Comparison of ENCODE assay signal across 25 mouse cellular contexts in the genomic region with DNA sequence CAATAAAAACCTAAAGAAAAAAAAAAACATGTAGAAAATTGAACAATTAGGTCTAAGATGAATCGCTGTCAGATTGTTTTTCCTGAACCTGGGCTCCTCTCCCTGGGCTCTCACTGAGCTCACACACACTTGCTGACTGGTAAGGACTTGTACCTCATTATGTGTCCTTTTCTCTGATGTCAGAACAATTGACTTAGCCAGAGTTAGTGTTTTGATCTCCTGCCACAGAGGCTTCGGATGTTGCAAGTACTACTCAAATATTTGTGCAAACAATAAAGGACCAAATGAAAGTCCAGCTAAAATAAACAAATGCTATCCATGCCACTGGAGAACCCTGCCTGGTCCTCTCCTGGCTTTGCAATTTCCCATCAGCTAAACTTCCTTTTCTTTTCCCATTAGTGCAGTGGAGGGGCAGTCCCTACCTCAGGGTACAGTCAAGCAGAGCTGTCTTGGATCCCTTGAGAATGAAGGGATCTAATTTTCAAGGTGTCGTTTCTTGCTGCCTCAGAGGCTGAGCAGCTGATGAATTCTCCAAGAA.
DNase-seq lines count a peak whose midpoint lies in the region; ATAC-seq and TF ChIP-seq lines count a peak whose summit lies in the region.
"Had no signal": no experiment of that assay in that cellular context is flagged by ENCODE, and none has a peak within 500 bp of the region (broad histone marks: within the 10 kb centered on the region; RNA-seq: fewer than 3 reads in every experiment).

No protein-coding gene starts in this region.

- no peak overlapping the region for H3K4me2 ChIP-seq in liver, embryonic 13.5 days
- no peak overlapping the region for H3K4me2 ChIP-seq in liver, embryonic 15.5 days
- no peak overlapping the region for H3K4me2 ChIP-seq in liver, postnatal 0 days (ENCODE audit: low read depth, low read length)
- H3K4me2 ChIP-seq: embryonic facial prominence, embryonic 12.5 days; forebrain, embryonic 13.5 days; forebrain, embryonic 15.5 days had no signal

- peaks cover 7% of the 10 kb centered on the region; the same call in 1 of the 2 replicates for H3K27me3 ChIP-seq in liver, adult 2 months (ENCODE audit: control insufficient read depth, insufficient read depth, low read length)
- H3K27me3 ChIP-seq in liver, embryonic 13.5 days: no peaks in the 10 kb centered on the region
- no peaks in the 10 kb centered on the region for H3K27me3 ChIP-seq in liver, embryonic 15.5 days
- no peaks in the 10 kb centered on the region for H3K27me3 ChIP-seq in liver, postnatal 0 days (ENCODE audit: insufficient read depth, low read length)
- H3K27me3 ChIP-seq: CH12.LX; embryonic facial prominence, embryonic 12.5 days; forebrain, embryonic 13.5 days; forebrain, embryonic 15.5 days; Patski had no signal

- peak; percentile 99 for DNase-seq in liver, adult 2 months (ENCODE audit: extremely low read depth, low read depth, low spot score)
- no peak for DNase-seq in liver
- no peak for DNase-seq in liver, embryonic 13.5 days
- DNase-seq in liver, postnatal 0 days: peak; percentile 19
- DNase-seq in adrenal gland, postnatal 10 days: no peak
- no peak for DNase-seq in left cerebral cortex, postnatal 36 days (ENCODE audit: low spot score in 2 of 2)
- DNase-seq: adrenal gland, adult 8-10 months; adrenal gland, postnatal 25 days; B cell, adult 2 months; cerebellum, adult 11 months; cerebellum, adult 2 months; cerebellum, adult 9-10 months; cerebellum, postnatal 10 days; cerebellum, postnatal 25 days had no signal

- H3K4me3 ChIP-seq in liver, adult 2 months (ENCODE audit: insufficient read depth, low read depth, low read length): no peak overlapping the region
- H3K4me3 ChIP-seq in liver, embryonic 13.5 days (replicated peaks): no peak overlapping the region
- no peak overlapping the region for H3K4me3 ChIP-seq in liver, embryonic 15.5 days (replicated peaks)
- no peak overlapping the region for H3K4me3 ChIP-seq in liver, postnatal 0 days (ENCODE audit: low read depth, low read length)
- H3K4me3 ChIP-seq: embryonic facial prominence, embryonic 10.5 days; embryonic facial prominence, embryonic 12.5 days; forebrain, embryonic 13.5 days; forebrain, embryonic 15.5 days had no signal

- H3K9ac ChIP-seq in liver, adult 2 months (ENCODE audit: low read depth, low read length): no peak overlapping the region
- no peak overlapping the region for H3K9ac ChIP-seq in liver, embryonic 13.5 days
- no peak overlapping the region for H3K9ac ChIP-seq in liver, embryonic 15.5 days
- no peak overlapping the region for H3K9ac ChIP-seq in liver, postnatal 0 days (replicated peaks)
- H3K9ac ChIP-seq: embryonic facial prominence, embryonic 12.5 days; forebrain, embryonic 13.5 days; forebrain, embryonic 15.5 days had no signal

- no peak for TF ChIP-seq EP300 in liver, postnatal 0 days (IDR thresholded peaks at IDR 0.05; ENCODE audit: low read depth)

- H3K4me1 ChIP-seq in liver, adult 2 months (ENCODE audit: control insufficient read depth, insufficient read depth, low read length): peaks cover 4% of the 10 kb centered on the region
- H3K4me1 ChIP-seq in liver, embryonic 13.5 days (replicated peaks): no peaks in the 10 kb centered on the region
- H3K4me1 ChIP-seq in liver, embryonic 15.5 days (replicated peaks): no peaks in the 10 kb centered on the region
- H3K4me1 ChIP-seq in liver, postnatal 0 days (ENCODE audit: insufficient read depth): no peaks in the 10 kb centered on the region
- H3K4me1 ChIP-seq: embryonic facial prominence, embryonic 10.5 days; embryonic facial prominence, embryonic 12.5 days; forebrain, embryonic 13.5 days; forebrain, embryonic 15.5 days had no signal

- ATAC-seq in liver, embryonic 13.5 days (ENCODE audit: low read depth): peak; percentile 78
- ATAC-seq in liver, embryonic 15.5 days (ENCODE audit: insufficient read depth): peak; percentile 75
- ATAC-seq in liver, postnatal 0 days: peak; percentile 95
- no peak for ATAC-seq in monocyte, adult 5-6 weeks (replicated peaks; ENCODE audit: insufficient number of reproducible peaks, low FRiP score, low TSS enrichment, poor library complexity, severe bottlenecking)
- ATAC-seq: activated CD4-positive, CD25-positive, alpha-beta regulatory T cell, adult 4 months; CD4-positive, CD25-positive, alpha-beta regulatory T cell, adult 4 months; forebrain, embryonic 13.5 days; forebrain, embryonic 15.5 days; Patski had no signal

- no peaks in the 10 kb centered on the region for H3K79me2 ChIP-seq in liver, adult 2 months (ENCODE audit: control insufficient read depth, insufficient read depth, low read length)

- no peak for TF ChIP-seq POLR2A in liver, adult 2 months (IDR thresholded peaks at IDR 0.05; ENCODE audit: extremely low read depth, insufficient read depth, low read length)

- no peak for TF ChIP-seq CTCF in liver, adult 2 months (IDR thresholded peaks at IDR 0.05; ENCODE audit: low read depth, low read length)
- TF ChIP-seq CTCF in liver, postnatal 0 days (IDR thresholded peaks at IDR 0.05; ENCODE audit: low read depth): no peak

- no peak overlapping the region for H3K27ac ChIP-seq in liver, adult 2 months (replicated peaks; ENCODE audit: insufficient read depth, low read depth, low read length)
- no peak overlapping the region for H3K27ac ChIP-seq in liver, embryonic 13.5 days
- H3K27ac ChIP-seq in liver, embryonic 15.5 days (replicated peaks): 0 out of 2 replicates have a peak overlapping the region, but pooled peaks have one; percentile 24
- no peak overlapping the region for H3K27ac ChIP-seq in liver, postnatal 0 days (ENCODE audit: low read depth)
- H3K27ac ChIP-seq: embryonic facial prominence, embryonic 10.5 days; embryonic facial prominence, embryonic 12.5 days; forebrain, embryonic 13.5 days; forebrain, embryonic 15.5 days had no signal

- intact Hi-C loops in left cerebral cortex, postnatal 36 days (cut with DNase I): no loop called here

- no peaks in the 10 kb centered on the region for H3K9me3 ChIP-seq in liver, embryonic 13.5 days (replicated peaks)
- H3K9me3 ChIP-seq in liver, embryonic 15.5 days (replicated peaks): no peaks in the 10 kb centered on the region
- no peaks in the 10 kb centered on the region for H3K9me3 ChIP-seq in liver, postnatal 0 days (ENCODE audit: low read length)
- H3K9me3 ChIP-seq: embryonic facial prominence, embryonic 10.5 days; embryonic facial prominence, embryonic 12.5 days; forebrain, embryonic 13.5 days; forebrain, embryonic 15.5 days; G1E had no signal

- H3K36me3 ChIP-seq in liver, adult 2 months (ENCODE audit: control insufficient read depth, insufficient read depth, low read length): no peaks in the 10 kb centered on the region
- H3K36me3 ChIP-seq in liver, embryonic 13.5 days: no peaks in the 10 kb centered on the region
- no peaks in the 10 kb centered on the region for H3K36me3 ChIP-seq in liver, embryonic 15.5 days (replicated peaks)
- H3K36me3 ChIP-seq in liver, postnatal 0 days (replicated peaks; ENCODE audit: insufficient read depth, low read length): no peaks in the 10 kb centered on the region
- H3K36me3 ChIP-seq: embryonic facial prominence, embryonic 10.5 days; embryonic facial prominence, embryonic 12.5 days; forebrain, embryonic 15.5 days; G1E had no signal

- WGBS in liver, adult 2 months: 12% methylated on average over 3 of the region's 3 CpGs
- 52% methylated on average over 3 of the region's 3 CpGs for WGBS in liver, embryonic 13.5 days (ENCODE audit: insufficient replicate concordance)
- WGBS in liver, embryonic 15.5 days (ENCODE audit: insufficient replicate concordance): 52% methylated on average over 3 of the region's 3 CpGs
- 43% methylated on average over 3 of the region's 3 CpGs for WGBS in liver, postnatal 0 days (ENCODE audit: insufficient replicate concordance)

Comparison
In these comparisons a context has a peak if more than half of its experiments do, and no peak if none do; other contexts are left out.
1. DNase-seq: peak in liver, adult 2 months (single experiment) and liver, postnatal 0 days (single experiment); none in liver (single experiment), liver, embryonic 13.5 days (single experiment), adrenal gland, postnatal 10 days (single experiment) and left cerebral cortex, postnatal 36 days (0 of 2).